Mouse (Mus musculus) A20 (cell line): Measurements from ENCODE around the gene Vav1.
A peak's percentile ranks its signal among the peaks of the same experiment; 100 is the strongest.

Experiments
- DNase-seq: peaks from one replicate; pipeline ENCODE4 v3.0.0-alpha.2; 2011; ENCODE audit warnings: low read depth, low spot score

Vav1 gene

DNA sequence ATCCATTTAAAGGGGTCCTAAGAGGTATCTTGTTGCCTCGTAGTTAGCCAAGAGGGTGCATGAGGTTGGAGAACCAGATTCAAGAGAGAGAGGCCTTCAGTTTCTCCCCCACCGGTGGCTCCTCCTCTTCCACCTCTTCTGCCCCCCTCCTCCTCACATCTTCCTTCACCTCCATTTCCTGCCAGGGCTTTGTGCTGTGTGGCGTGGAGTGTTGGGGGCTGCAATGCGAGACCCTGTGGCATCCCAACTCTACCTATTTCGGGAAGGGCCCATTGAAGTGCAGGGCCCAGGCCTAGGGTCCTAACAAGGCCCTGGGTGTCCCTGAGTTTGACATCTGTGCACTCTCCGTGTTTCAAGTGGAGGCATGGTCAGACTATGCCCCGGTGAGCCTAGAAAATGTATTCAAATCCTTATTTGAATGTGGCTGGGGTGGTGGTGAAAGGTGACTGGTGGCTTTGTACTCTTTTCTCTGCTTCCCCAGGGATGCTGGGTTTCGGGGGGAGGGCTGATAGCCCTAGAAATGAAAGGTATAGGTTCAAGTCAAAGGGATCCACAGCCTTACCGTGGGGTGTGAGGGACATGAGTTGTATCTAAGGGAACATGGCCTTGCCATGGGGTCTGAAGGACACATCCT is 808 bp downstream of the Vav1 start:
- DNase-seq: peak; percentile 87

DNA sequence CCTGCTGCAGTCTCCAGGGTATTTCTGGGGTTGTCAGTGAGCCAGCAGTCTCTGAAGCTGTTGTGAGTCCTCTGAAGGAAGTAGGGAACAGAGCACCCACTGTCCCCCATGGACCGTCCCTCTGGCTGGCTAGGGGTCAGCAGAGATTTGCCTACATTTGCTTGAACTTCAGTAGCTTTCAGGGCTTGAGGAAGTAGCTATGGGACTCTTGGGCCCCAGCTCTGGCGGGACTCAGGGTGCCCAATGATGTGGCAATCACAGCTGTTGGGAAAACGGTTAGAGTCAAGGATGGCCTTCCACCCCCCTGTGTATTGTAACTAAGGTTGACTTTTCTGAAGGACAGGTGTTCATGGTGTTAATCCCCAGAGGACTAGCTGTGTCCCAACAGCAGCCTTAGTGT is 1.5 kb downstream of the Vav1 start:
- DNase-seq: peak; percentile 49

DNA sequence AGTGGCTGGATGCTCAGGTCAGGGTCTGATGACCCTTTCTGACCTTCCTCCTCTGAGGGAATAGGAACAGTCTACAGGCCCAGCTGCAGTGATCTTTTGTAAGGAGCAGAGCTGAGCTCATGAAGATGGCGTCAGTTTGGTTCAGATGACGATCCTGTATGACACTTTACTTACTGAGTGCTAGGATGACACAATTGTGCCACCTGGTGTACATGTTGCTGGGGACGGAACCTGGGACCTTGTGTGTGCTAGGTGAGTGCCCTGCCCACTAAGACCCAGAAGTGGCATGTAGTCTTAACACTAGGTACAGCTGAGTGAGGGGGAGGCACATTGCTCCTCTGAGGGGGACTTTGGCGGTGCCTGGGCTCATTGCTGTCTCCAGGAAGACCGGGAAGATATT is 5.0 kb downstream of the Vav1 start:
- peak; percentile 29 for DNase-seq

DNA sequence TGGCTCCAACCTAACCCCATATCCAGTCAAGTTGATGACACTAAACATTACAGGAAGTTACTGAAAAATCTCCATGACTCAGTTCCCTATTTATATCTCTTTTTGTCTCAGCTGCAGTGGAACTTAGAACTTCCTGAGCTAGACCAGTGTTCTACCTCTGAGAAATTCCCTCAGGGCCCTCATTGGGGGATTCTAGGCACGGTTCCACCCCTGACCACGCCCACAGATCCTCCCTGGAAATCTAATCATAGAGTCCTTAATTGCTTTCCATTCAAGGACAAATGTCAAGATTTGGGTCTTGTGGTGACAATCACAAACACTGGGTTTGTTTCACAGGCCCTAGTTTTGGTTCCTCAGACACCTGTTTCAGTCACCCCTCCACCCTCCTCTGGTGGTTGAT is 6.2 kb downstream of the Vav1 start:
- DNase-seq: peak; percentile 83

DNA sequence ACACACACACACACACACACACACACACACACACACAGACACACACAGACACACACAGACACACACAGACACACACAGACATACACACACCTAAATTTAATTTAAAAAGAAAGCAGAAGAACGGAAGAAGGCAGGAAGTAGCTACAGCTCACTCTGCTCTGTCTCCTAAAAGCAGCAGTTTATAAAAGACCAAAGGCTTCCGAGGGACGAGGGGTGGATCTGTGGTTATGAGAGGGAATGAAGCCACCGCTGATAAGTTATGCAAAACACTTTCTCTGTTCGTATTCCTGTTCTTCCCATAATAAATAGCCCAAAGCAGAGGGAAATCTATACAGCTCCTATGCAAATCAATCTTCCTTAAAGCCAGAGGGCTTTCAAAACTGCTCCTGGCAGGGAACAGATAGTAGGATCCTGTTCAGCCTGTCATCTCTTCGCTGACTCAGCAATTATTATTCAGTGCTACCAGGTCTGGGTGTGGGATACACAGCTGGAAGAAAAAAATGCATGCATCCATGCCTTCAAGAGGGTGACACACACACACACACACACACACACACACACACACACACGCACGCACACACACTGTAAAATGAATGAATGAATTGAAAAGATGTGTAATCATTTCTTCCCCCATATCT is 7.9 kb downstream of the Vav1 start:
- DNase-seq: no peak

DNA sequence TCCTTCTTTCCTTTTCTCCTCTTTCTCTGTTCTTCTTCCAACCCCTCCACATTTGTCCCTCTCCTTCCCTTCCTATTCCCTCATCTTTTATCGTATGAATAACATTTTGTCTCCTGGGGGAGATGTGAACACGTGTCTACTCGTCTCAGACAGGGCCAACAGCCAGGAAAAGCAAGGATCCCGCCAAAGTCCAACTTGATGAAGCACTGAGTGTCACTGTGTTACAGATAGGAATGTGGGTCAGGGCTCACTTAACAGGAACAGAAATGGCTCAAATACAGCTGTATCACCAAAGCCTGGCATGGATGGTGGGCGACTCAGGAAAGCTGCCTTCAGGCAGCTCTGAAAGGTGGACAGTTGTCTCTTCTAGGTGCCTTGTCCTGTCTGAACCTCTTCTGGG is 10.4 kb downstream of the Vav1 start:
- no peak for DNase-seq

DNA sequence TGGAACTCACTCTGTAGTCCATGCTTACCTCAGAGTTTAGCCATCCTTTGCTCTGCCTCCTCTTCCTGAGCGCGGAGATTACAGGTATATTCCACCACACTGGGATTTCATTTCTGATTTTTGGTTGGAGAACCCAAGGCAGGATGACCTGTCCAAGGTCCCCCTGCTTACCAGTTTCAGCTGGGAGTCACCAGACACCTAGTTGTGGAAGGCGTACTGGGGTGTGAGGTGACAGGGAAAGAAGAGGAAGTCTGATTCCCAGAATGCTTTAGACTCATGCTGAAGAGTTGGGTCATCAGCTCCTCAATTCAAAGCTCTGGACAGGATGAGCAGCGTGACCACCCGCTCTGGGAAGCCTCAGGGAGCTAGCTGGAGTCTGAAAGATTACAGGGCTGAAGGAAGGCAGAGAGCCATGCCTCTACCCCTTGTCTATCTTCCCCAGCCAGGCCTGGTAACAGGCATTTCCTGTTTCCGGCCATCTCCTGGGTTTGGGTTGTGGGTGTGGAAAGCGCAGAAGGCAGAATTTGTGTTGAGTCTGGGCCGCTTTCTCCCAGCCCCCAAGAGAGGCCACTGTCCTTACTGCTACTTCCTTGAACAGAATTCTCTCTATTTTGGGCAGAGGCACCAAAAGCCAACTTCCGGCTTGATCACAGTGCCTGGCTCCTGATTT is 11.2 kb downstream of the Vav1 start:
- DNase-seq: no peak

DNA sequence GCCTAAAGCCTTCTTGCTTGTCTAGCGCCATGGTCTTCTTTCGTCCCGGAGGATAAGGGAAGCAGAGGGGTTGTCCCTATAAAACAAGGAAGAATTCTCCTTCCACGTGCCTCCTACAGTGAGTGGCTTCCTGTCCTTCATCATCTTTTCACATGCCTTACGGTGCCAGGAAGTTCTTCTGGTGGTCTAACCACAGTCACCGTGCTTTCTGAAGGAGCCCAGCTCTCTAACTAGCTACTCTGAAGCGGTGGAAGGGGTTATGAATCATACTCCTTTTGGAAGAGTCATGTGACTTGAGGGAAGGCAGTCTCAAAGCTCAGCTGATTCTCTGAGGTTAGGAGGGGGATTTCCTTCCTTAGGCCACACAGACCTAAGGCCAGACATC is 11.8 kb downstream of the Vav1 start:
- DNase-seq: no peak

DNA sequence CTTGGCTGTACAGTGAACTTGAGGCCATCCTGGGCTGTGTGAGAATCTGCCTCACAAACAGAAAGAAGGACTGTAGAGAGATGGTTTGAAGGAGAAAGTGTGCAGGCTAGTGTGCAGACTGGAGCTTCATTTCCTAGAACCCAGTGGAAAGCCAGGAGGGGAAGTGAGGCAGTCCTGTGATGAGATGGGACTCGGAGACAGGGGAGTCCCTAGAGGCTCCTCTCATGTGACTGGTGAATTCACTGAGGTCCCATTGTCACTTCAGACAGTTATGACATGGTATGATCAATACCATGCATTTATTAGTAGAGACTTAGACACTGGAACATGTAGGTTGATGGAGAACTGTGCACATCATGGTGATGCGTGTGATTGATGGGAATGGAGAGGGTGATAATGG is 13.4 kb downstream of the Vav1 start:
- no peak for DNase-seq

DNA sequence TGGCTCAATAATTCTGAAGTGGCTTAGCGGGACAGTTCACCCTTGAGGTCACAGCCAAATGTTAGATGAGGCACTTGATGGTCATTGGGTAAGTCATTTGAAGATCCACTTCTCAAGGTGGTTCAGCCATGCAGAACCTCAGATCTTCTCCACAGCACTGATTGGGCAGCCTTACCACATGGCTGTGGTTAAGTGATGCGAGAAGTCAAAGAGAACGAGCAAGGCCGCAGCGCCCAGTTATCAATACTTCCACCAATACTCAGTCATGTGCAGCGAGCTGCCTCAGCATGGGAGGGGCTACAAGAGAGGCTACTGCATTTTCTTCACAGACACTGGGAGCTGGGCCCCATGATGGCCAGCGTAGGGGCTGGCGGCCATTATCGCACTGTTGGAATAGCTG is 14.1 kb downstream of the Vav1 start:
- no peak for DNase-seq

DNA sequence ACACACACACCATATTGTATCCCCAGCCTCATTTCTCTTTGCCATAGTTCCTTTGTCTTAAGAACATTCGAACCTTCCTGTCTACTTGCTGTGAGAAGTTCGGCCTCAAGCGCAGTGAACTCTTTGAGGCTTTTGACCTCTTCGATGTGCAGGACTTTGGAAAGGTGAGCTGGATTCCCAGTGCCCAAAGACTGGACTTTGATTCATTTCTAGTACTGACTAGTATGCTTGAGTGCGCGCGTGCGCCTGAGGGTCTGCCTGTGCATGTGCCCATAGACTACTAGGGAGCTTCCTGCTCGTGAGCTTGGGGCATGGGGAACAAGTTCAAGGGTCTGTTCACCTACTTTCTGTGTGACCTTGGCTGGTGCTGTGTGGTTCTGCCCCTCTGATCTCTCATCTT is 17.0 kb downstream of the Vav1 start:
- DNase-seq: no peak

DNA sequence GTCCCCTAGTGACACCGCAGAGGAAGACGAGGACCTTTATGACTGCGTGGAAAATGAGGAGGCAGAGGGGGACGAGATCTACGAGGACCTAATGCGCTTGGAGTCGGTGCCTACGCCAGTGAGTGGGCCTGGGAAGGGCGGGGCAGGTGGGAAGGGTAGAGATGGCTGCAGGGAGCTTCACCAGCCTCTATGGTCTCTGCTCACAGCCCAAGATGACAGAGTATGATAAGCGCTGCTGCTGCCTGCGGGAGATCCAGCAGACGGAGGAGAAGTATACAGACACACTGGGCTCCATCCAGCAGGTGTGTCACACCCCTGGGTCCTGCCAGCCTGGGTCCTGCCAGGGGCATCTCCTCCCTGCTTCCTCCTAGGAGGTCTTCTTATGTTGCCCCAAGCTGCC is 18.1 kb downstream of the Vav1 start:
- DNase-seq: no peak

DNA sequence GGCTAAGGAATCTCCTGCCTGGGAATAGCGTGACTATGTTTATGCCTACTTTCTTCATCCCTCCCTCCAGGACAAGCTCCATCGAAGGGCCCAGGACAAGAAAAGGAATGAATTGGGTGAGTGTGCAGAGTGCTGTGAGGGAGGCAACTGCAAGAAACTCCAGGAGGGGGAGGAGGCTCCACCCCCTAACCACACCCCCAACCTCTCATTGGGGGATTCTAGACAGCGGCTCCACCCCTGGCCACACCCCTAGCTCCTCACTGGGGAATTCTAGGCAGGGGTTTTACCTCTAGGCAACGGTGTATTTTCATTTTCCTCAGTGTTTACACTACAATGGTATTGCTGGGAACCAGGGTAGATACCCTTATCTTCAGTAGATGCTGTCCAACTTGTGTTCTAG is 26.7 kb downstream of the Vav1 start:
- peak; percentile 70 for DNase-seq

DNA sequence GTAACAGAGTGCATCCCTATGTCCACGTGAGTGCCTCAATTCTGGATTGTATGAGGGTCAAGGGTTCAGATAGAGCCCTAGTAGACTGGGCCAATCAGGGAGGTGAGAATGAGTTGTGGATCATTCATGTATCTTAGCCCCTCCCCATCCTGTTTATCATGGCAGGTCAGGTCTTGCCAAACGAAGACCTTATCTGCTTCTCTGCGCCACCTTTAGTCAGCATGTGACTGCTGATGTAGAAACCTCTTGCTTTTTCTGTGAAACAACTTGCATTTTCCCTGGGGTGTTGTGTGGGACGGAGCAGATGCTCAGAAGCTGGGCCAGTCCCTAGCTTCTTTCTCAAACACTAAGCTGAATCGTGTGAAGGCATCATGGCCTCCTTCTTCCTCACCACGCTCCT is 28.2 kb downstream of the Vav1 start:
- DNase-seq: no peak

DNA sequence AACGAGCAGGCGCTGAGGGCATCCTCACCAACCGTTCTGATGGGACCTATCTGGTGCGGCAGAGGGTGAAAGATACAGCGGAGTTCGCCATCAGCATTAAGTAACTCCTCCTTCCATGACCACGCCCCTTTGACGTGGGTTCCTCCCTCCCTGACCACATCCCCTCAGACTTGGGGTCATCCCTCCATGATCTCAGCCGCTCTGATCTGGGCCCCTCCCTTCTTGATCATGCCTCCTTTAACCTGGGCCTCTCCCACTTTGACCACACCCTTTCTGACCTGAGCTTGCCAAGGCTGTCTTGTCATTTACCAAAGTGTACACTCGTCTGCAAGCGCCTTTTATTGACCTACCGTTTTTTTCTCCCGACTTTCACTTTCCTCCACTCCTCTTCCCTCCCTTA is 32.9 kb downstream of the Vav1 start:
- no peak for DNase-seq

DNA sequence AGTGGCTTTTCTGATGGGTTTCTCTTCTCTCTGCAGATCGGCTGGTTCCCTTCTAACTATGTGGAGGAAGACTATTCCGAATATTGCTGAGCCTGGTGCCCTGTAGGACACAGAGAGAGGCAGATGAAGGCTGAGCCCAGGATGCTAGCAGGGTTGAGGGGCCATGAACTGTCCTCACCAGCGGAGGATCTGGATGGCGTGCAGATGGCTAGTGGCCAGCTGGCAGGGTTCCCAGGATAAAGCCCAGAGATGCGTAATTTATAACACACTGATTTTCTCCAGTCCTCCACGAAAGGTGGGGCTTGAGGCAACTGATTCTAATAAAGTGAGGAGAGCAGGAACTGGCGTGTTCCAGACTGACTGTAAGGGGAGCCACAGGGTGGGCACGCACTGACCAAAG is 48.7 kb downstream of the Vav1 start:
- no peak for DNase-seq

DNA sequence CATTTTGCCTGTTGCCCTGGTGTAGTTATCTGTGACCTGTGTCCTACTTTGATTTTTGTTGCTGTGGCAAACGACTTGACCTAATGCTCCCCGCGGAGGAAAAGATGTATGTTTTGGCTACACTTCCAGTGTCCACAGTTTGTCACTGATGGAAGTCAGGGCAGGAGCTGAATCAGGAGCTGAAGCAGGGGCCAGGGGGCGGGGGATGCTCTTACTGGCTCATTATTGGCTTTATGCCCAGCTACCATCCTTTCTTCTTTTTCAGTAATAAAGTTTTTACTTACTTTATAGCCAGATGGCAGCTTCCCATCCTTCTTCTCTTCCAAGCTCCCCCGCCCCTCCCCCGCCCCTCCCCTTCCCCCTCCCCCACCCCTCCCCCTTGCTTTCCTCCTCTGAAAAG is 50.0 kb downstream of the Vav1 start:
- no peak for DNase-seq

DNA sequence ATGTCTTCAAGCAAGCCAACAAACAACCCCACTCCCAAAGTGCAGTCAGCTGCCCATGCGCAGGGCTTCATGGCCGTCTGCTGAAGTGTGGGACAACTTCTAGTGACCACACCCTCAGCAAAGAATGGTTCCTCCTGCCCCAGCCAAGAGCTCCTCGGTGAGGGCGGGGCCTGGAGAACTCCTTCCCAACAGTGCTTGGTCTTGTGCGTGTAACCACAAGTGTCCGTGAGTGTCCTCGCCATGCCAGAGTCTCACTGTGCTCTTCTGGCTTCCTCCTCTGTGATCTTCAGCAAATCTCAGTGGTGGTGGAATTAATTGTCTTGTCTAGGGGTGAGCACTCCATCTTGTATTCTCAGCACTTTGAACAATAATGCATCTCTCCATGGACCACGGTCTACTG is 52.1 kb downstream of the Vav1 start:
- no peak for DNase-seq

DNA sequence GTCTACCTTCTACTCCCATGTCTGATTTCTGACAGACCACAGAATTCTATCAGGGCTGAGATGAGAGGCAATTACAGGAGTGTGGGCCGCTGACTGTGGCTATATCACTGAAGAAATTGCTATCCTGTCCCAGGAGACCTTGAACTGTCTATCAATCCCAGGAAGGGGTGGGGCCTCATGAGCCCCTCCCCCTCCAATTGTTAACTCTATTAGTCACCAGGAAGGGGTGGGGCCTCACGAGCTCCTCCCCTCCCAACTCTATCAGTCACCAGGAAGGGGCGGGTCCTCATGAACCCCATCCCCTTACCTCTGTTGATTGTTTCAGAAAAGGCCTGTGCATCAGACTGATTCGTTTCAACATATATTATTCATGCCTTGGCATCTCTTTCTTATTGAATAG is 53.3 kb downstream of the Vav1 start:
- DNase-seq: peak; percentile 69

DNA sequence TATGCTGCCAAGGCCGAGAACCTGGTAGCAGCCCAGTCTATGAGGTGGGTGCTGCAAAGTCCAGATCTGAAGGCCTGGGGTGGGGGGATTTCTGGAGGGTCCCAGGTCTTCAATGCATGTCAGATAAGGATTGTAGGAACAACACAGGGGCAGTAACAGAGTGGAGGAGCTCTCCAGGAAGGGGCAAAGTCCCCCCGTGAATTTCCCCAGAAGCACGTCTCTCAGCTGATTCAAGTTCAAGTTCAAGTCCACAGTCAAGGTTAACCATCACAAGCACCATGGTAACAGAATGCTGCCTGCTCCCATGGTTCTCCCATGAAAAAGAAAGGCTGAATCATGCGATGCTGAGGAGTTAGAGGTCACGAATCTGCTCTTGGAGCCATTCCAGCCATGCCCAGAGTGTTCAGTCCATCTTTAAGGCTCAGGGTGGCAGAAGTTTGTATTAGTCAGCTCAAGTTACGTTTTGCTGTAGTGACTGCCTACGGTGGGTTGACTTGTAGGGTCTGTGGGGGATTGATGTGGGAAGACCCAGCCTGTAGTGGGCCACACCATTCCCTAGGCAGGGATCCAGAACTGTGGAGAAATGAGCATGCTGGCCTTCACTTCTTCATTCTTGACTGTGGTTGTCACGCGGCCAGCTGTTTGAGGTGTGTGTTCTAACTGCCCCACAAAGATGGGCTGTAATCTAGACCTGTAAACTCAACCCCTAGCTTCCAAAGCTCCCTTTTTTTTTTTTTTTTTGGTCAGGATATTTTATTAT is 55.3 kb downstream of the Vav1 start:
- no peak for DNase-seq

DNA sequence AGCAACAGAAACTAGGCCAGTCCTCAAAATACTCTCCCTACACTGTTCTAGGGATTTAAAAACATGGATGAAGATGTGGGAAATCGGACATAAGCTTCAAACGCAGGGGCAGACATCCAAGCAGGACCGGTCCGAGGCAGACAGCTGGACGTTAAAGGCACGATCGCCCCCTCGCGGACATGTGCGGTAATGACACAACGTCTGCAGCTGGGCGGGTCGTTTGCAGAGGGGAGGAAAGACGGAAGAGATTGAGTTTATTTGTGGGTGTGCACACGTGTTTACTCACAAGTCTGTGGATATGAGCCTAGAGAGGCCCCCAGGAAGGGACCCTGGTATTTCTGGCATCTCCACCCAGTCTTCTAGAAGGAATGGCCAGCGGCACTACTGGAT is 55.9 kb downstream of the Vav1 start:
- DNase-seq: peak; percentile 92

DNA sequence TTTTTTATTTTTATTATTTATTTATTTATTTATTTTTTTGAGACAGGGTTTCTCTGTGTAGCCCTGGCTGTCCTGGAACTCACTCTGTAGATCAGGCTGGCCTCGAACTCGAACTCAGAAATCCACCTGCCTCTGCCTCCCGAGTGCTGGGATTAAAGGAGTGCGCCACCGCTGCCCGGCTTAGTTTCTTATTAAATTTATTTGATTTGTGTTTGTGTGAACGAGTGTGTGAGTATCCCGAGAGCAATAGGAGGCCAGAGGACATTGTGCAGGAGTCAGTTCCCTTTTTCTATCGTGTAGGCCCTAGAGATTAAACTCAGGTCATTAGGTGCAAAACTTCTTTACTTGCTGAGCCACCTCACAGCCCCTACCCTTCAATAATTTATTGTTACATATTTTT is 56.3 kb downstream of the Vav1 start:
- peak; percentile 85 for DNase-seq
